14 mouse cellular contexts compared by ENCODE assay signal in genomic region chr6:117416461-117416860, GRCm38 (mm10).
"Had no signal": no experiment of that assay in that cellular context is flagged by ENCODE, and none has a peak within 500 bp of the region (broad histone marks: within the 10 kb centered on the region; RNA-seq: fewer than 3 reads in every experiment).

No protein-coding gene starts in this region.

- H3K4me3 ChIP-seq: liver, embryonic 15.5 days; midbrain, embryonic 10.5 days; midbrain, embryonic 15.5 days; neural tube, embryonic 13.5 days; stomach, embryonic 15.5 days had no signal

- H3K27me3 ChIP-seq: liver, embryonic 15.5 days; midbrain, embryonic 15.5 days; stomach, embryonic 15.5 days had no signal

- H3K9ac ChIP-seq: liver, embryonic 15.5 days; midbrain, embryonic 15.5 days; neural tube, embryonic 13.5 days; stomach, embryonic 15.5 days had no signal

- H3K9me3 ChIP-seq: liver, embryonic 15.5 days; midbrain, embryonic 10.5 days; midbrain, embryonic 15.5 days; neural tube, embryonic 13.5 days; stomach, embryonic 15.5 days had no signal

- ATAC-seq: lung, postnatal 0 days; midbrain, embryonic 15.5 days had no signal

- DNase-seq: layer of hippocampus, adult 9-11 months; layer of hippocampus, postnatal 36 days; lung, adult 2 months; lung, postnatal 36 days; retina, postnatal 1 day; thymus, adult 18-20 months; thymus, postnatal 14 days had no signal

- H3K4me1 ChIP-seq: liver, embryonic 15.5 days; midbrain, embryonic 15.5 days; neural tube, embryonic 13.5 days; stomach, embryonic 15.5 days had no signal

- H3K4me2 ChIP-seq: liver, embryonic 11.5 days; liver, embryonic 15.5 days; midbrain, embryonic 15.5 days; neural tube, embryonic 13.5 days; stomach, embryonic 15.5 days had no signal

- H3K27ac ChIP-seq: liver, embryonic 15.5 days; midbrain, embryonic 10.5 days; midbrain, embryonic 15.5 days; neural tube, embryonic 13.5 days; stomach, embryonic 15.5 days had no signal

- H3K36me3 ChIP-seq: liver, embryonic 15.5 days; midbrain, embryonic 10.5 days; midbrain, embryonic 15.5 days; neural tube, embryonic 13.5 days; stomach, embryonic 15.5 days had no signal
